Mouse (Mus musculus): ENCODE results near the gene Nrbp1. TPM values are rescaled to one million over a fixed set of nuclear protein-coding genes. Genes with fewer than 3 reads are reported as not detected.

The Nrbp1 gene
- total and polyA plus RNA-seq, 3 experiments: 34.5 to 41.5 (median 36.6) TPM

DNA sequence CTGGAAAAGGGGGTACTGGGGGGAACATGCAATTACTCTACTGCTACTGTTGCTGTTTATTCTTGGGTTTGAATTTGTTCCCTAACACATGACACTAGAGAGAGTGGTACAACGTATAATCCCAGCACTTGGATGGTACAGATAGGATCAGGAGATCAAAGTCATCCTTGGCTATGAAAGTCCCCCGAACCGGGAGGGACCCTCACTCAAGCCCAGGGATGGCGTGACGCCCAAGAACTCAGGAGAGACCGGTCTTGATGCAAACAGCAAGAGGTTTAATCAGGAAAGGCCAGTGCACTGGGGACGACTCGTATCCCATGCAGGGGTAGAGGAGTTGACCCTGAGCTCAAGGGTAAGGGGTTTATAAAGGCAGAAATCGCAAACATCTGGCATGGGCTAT is 18.0 kb upstream of the Nrbp1 start:
- DNase-seq (ENCODE audit: extremely low read depth): no peak
- Histone ChIP-seq H3K9ac (ENCODE audit: insufficient read depth, low read depth) (no peak overlapping the region), H3K27me3 (replicated peaks) (no peaks in the 10 kb centered on the region), H3K4me2 (ENCODE audit: insufficient read depth, low read depth, poor library complexity, severe bottlenecking) (no peak overlapping the region), H3K9me3 (replicated peaks; ENCODE audit: low read length) (no peaks in the 10 kb centered on the region), H3K79me2 (replicated peaks; ENCODE audit: control insufficient read depth, extremely low read depth, insufficient read depth, poor library complexity, severe bottlenecking) (peaks cover 24% of the 10 kb centered on the region), H3K27ac (ENCODE audit: insufficient read depth, low read depth) (no peak overlapping the region), H3K4me1 (ENCODE audit: control insufficient read depth in 1 of 2, insufficient read depth in 2 of 2) (peaks cover 0 to 7% of the 10 kb centered on the region in 2 experiments; a peak in 2 of 4 replicates), H3K36me3 (replicated peaks in 1 of 2; ENCODE audit: control insufficient read depth in 1 of 2, insufficient read depth in 1 of 2, low read length in 1 of 2) (no peaks in the 10 kb centered on the region), H3K4me3 (replicated peaks in 1 of 3; ENCODE audit: low read depth in 2 of 3, low read length in 2 of 3, poor library complexity in 1 of 3) (no peak overlapping the region)
- in situ Hi-C loops (cut with MboI; ENCODE audit: low pct_ligation_motif_present, low pct_unique_long_range_greater_than_20kb, low sequenced_read_pairs) (no loop called here), dilution Hi-C loops (cut with MboI; ENCODE audit: extremely low pct_ligation_motif_present, extremely low pct_unique_long_range_greater_than_20kb, low sequenced_read_pairs) (no loop called here)
- TF ChIP-seq PAX5 (IDR thresholded peaks at IDR 0.05; ENCODE audit: low read length): no peak
- TF ChIP-seq GABPA (IDR thresholded peaks at IDR 0.05; ENCODE audit: insufficient replicate concordance, low read depth, low read length): no peak
- TF ChIP-seq MXI1 (IDR thresholded peaks at IDR 0.05; ENCODE audit: low read depth, low read length): no peak
- TF ChIP-seq UBTF (IDR thresholded peaks at IDR 0.05; ENCODE audit: low read depth, low read length): no peak
- TF ChIP-seq USF2 (conservative IDR thresholded peaks at IDR 0.05; ENCODE audit: low read depth, low read length): no peak
- TF ChIP-seq RCOR1 (conservative IDR thresholded peaks at IDR 0.05; ENCODE audit: low read depth, low read length): no peak
- no peak for TF ChIP-seq CHD1 (IDR thresholded peaks at IDR 0.05; ENCODE audit: low read depth, low read length)
- no peak for TF ChIP-seq USF1 (IDR thresholded peaks at IDR 0.05; ENCODE audit: low read depth, low read length)

- no peak overlapping the region for H3K9ac ChIP-seq (ENCODE audit: insufficient read depth, low read depth)
- H3K27ac ChIP-seq (ENCODE audit: insufficient read depth, low read depth): no peak overlapping the region
- no peaks in the 10 kb centered on the region for H3K27me3 ChIP-seq (replicated peaks)
- in situ Hi-C loops (cut with MboI; ENCODE audit: low pct_ligation_motif_present, low pct_unique_long_range_greater_than_20kb, low sequenced_read_pairs): no loop called here
- H3K4me2 ChIP-seq (ENCODE audit: insufficient read depth, low read depth, poor library complexity, severe bottlenecking): no peak overlapping the region
- DNase-seq (ENCODE audit: extremely low read depth): no peak
- TF ChIP-seq ELF1 (IDR thresholded peaks at IDR 0.05; ENCODE audit: low read depth, low read length) (no peak), USF2 (conservative IDR thresholded peaks at IDR 0.05; ENCODE audit: low read depth, low read length) (no peak), PAX5 (IDR thresholded peaks at IDR 0.05; ENCODE audit: low read length) (no peak), CHD2 (IDR thresholded peaks at IDR 0.05; ENCODE audit: low read length) (no peak), KAT2A (IDR thresholded peaks at IDR 0.05; ENCODE audit: insufficient replicate concordance, low read length) (no peak), UBTF (IDR thresholded peaks at IDR 0.05; ENCODE audit: low read depth, low read length) (no peak), USF1 (IDR thresholded peaks at IDR 0.05; ENCODE audit: low read depth, low read length) (no peak), HCFC1 (IDR thresholded peaks at IDR 0.05; ENCODE audit: low read depth, low read length) (no peak), JUN (IDR thresholded peaks at IDR 0.05; ENCODE audit: insufficient read depth, low read depth, low read length) (no peak), ETS1 (conservative IDR thresholded peaks at IDR 0.05; ENCODE audit: low read depth, low read length) (no peak), TCF12 (IDR thresholded peaks at IDR 0.05; ENCODE audit: low read depth, low read length) (no peak), EP300 (IDR thresholded peaks at IDR 0.05; ENCODE audit: low read length) (no peak), JUND (conservative IDR thresholded peaks at IDR 0.05; ENCODE audit: low read depth, low read length) (no peak), MEF2A (IDR thresholded peaks at IDR 0.05; ENCODE audit: borderline replicate concordance, low read depth, low read length) (no peak), BHLHE40 (IDR thresholded peaks at IDR 0.05; ENCODE audit: low read depth, low read length) (no peak), IRF4 (IDR thresholded peaks at IDR 0.05; ENCODE audit: low read depth, low read length) (no peak), E2F4 (IDR thresholded peaks at IDR 0.05; ENCODE audit: insufficient replicate concordance, low read depth, low read length) (no peak)
- no peaks in the 10 kb centered on the region for H3K9me3 ChIP-seq (replicated peaks; ENCODE audit: low read length)
- H3K4me1 ChIP-seq (ENCODE audit: control insufficient read depth in 1 of 2, insufficient read depth in 2 of 2): no peaks in the 10 kb centered on the region
- no peak overlapping the region for H3K4me3 ChIP-seq (replicated peaks in 1 of 3; ENCODE audit: low read depth in 2 of 3, low read length in 2 of 3, poor library complexity in 1 of 3)
- H3K36me3 ChIP-seq (replicated peaks in 1 of 2; ENCODE audit: control insufficient read depth in 1 of 2, insufficient read depth in 1 of 2, low read length in 1 of 2): no peaks in the 10 kb centered on the region
- dilution Hi-C loops (cut with MboI; ENCODE audit: extremely low pct_ligation_motif_present, extremely low pct_unique_long_range_greater_than_20kb, low sequenced_read_pairs): no loop called here
- H3K79me2 ChIP-seq (replicated peaks; ENCODE audit: control insufficient read depth, extremely low read depth, insufficient read depth, poor library complexity, severe bottlenecking): no peaks in the 10 kb centered on the region
Observed at GRCm38 (mm10) chr5:31226641-31227040, 14.0 kb upstream of the Nrbp1 start.
